Mouse (Mus musculus): ENCODE data around the gene Gm21983.

- TF ChIP-seq USF1 (IDR thresholded peaks at IDR 0.05; ENCODE audit: low read depth, low read length) (no peak), CTCF (IDR thresholded peaks at IDR 0.05 in 2 of 3, conservative IDR thresholded peaks at IDR 0.05 in 1 of 3; ENCODE audit: control insufficient read depth in 1 of 3, insufficient read depth in 1 of 3, low read depth in 2 of 3, low read length in 3 of 3, poor library complexity in 1 of 3, severe bottlenecking in 1 of 3) (no peak), ZC3H11A (IDR thresholded peaks at IDR 0.05; ENCODE audit: low read depth, low read length) (no peak), NRF1 (IDR thresholded peaks at IDR 0.05; ENCODE audit: insufficient read depth, low read depth, low read length, poor library complexity, severe bottlenecking) (no peak), ZNF384 (IDR thresholded peaks at IDR 0.05; ENCODE audit: low read depth, low read length) (no peak), POLR2A (IDR thresholded peaks at IDR 0.05; ENCODE audit: control insufficient read depth in 1 of 2, insufficient read depth in 1 of 2, low read depth in 1 of 2, low read length in 2 of 2, poor library complexity in 1 of 2) (no peak), MXI1 (IDR thresholded peaks at IDR 0.05; ENCODE audit: low read depth, low read length) (no peak), EP300 (IDR thresholded peaks at IDR 0.05; ENCODE audit: low read depth in 1 of 2, low read length in 2 of 2) (no peak)
Measured at GRCm38 (mm10) chr7:27159256-27159655, 21.6 kb downstream of the Gm21983 start.
